Mouse (Mus musculus) macrophage (primary cell): ENCODE data around the gene AI593442. TPM values are rescaled to one million over a fixed set of nuclear protein-coding genes. Genes with fewer than 3 reads are reported as not detected.

ENCODE experiments used
- H3K27ac ChIP-seq: fragments of 350-480 bp; formaldehyde crosslinking; 2 replicates; pipeline ENCODE4 v1.9.0; 2021
- H3K36me3 ChIP-seq: fragments of 350-480 bp; formaldehyde crosslinking; 2 replicates; pipeline ENCODE4 v1.9.0; 2021; ENCODE audit errors: inconsistent target
- H3K4me3 ChIP-seq: fragments of 350-480 bp; formaldehyde crosslinking; 2 replicates; pipeline ENCODE4 v1.9.0; 2021; ENCODE audit errors: inconsistent target
- H3K79me2 ChIP-seq: fragments of 350-480 bp; formaldehyde crosslinking; 2 replicates; pipeline ENCODE4 v1.9.0; 2021; ENCODE audit errors: inconsistent target
- WGBS: methylation state at CpG from one replicate; pipeline ENCODE4 v1.1.7; 2026; ENCODE audit warnings: inconsistent platforms; ENCODE audit not compliant: missing documents; 5-methylcytosine and 5-hydroxymethylcytosine counted together
- polyA plus RNA-seq: library from polyadenylated mRNA; stranded (reverse); fragments of 250-400 nt; gene quantifications from 3 replicates; pipeline ENCODE4 v1.2.4, GENCODE M21; 2018; ENCODE audit warnings: inconsistent platforms
- total RNA-seq, 78 experiments: library from RNA; depleted of rRNA; stranded (reverse); fragments of 250-400 nt; gene quantifications; 1 replicate in 9 of 78; 2 replicates in 24 of 78; 3 replicates in 43 of 78; 4 replicates in 2 of 78; pipeline ENCODE4 v1.2.4; 2018; ENCODE audit warnings: inconsistent platforms in 56 of 78

Gene AI593442
- not detected for total RNA-seq (2018; cell fraction: chromatin; rRNA removed)
- total RNA-seq (2018; cell fraction: cytosol; rRNA removed), result not detected
- not detected for total RNA-seq (2018; cell fraction: nucleus; rRNA removed)
- not detected in 3 replicates for polyA plus RNA-seq

GRCm38 (mm10) chr9:52679362-52679947 lies at the start of gene AI593442:
Gene AI593442 (minus strand): TSS chr9:52679780.
- H3K27ac ChIP-seq, result no peak within 1 kb of the TSS
- no peaks in the 10 kb centered on the region for H3K36me3 ChIP-seq
- 7% methylated on average over 22 of the region's 27 CpGs for WGBS
- H3K4me3 ChIP-seq, result no peak within 1 kb of the TSS
- no peaks in the 10 kb centered on the region for H3K79me2 ChIP-seq

- Histone ChIP-seq H3K27ac (no peak overlapping the region), H3K79me2 (no peaks in the 10 kb centered on the region), H3K4me3 (no peak overlapping the region), H3K36me3 (no peaks in the 10 kb centered on the region)
- WGBS, result 90% methylated on average over 5 of the region's 5 CpGs
Measured at GRCm38 (mm10) chr9:52728806-52729205, 49.2 kb upstream of the AI593442 start.

- no peak overlapping the region for H3K4me3 ChIP-seq
- no peaks in the 10 kb centered on the region for H3K36me3 ChIP-seq
- no peak overlapping the region for H3K27ac ChIP-seq
- 100% methylated on average over 1 of the region's 1 CpGs for WGBS
- H3K79me2 ChIP-seq, result no peaks in the 10 kb centered on the region
Measured at GRCm38 (mm10) chr9:52722626-52723025, 43.0 kb upstream of the AI593442 start.

- Histone ChIP-seq H3K36me3 (no peaks in the 10 kb centered on the region), H3K79me2 (no peaks in the 10 kb centered on the region), H3K27ac (no peak overlapping the region), H3K4me3 (no peak overlapping the region)
- 65% methylated on average over 2 of the region's 2 CpGs for WGBS
Measured at GRCm38 (mm10) chr9:52719562-52719961, 40.0 kb upstream of the AI593442 start.

GRCm38 (mm10) chr9:52680036-52680435 lies 456 bp upstream of the AI593442 start:
- Histone ChIP-seq H3K27ac (no peak overlapping the region), H3K36me3 (no peaks in the 10 kb centered on the region), H3K79me2 (no peaks in the 10 kb centered on the region), H3K4me3 (no peak overlapping the region)
- WGBS, result 55% methylated on average over 5 of the region's 5 CpGs

GRCm38 (mm10) chr9:52678839-52679215 lies 753 bp downstream of the AI593442 start:
- H3K36me3 ChIP-seq, result no peaks in the 10 kb centered on the region
- H3K79me2 ChIP-seq, result no peaks in the 10 kb centered on the region
- H3K4me3 ChIP-seq, result no peak overlapping the region
- 4% methylated on average over 10 of the region's 10 CpGs for WGBS
- H3K27ac ChIP-seq, result no peak overlapping the region

- H3K4me3 ChIP-seq, result no peak overlapping the region
- no peaks in the 10 kb centered on the region for H3K79me2 ChIP-seq
- H3K36me3 ChIP-seq, result no peaks in the 10 kb centered on the region
- no peak overlapping the region for H3K27ac ChIP-seq
- 6% methylated on average over 27 of the region's 28 CpGs for WGBS
Measured at GRCm38 (mm10) chr9:52678179-52678838, 1.3 kb downstream of the AI593442 start.

- 13% methylated on average over 3 of the region's 4 CpGs for WGBS
- no peak overlapping the region for H3K27ac ChIP-seq
- H3K4me3 ChIP-seq, result no peak overlapping the region
- H3K36me3 ChIP-seq, result no peaks in the 10 kb centered on the region
- H3K79me2 ChIP-seq, result no peaks in the 10 kb centered on the region
Measured at GRCm38 (mm10) chr9:52676587-52676986, 3.0 kb downstream of the AI593442 start.

- Histone ChIP-seq H3K27ac (no peak overlapping the region), H3K79me2 (no peaks in the 10 kb centered on the region), H3K4me3 (no peak overlapping the region), H3K36me3 (no peaks in the 10 kb centered on the region)
- WGBS, result 54% methylated on average over 3 of the region's 3 CpGs
Measured at GRCm38 (mm10) chr9:52675937-52676336, 3.6 kb downstream of the AI593442 start.

GRCm38 (mm10) chr9:52661422-52661821 lies 18.2 kb downstream of the AI593442 start:
- H3K79me2 ChIP-seq, result no peaks in the 10 kb centered on the region
- 82% methylated on average over 3 of the region's 3 CpGs for WGBS
- no peaks in the 10 kb centered on the region for H3K36me3 ChIP-seq
- no peak overlapping the region for H3K4me3 ChIP-seq
- no peak overlapping the region for H3K27ac ChIP-seq

GRCm38 (mm10) chr9:52650341-52650951 lies 29.1 kb downstream of the AI593442 start:
- 87% methylated on average over 5 of the region's 5 CpGs for WGBS
- Histone ChIP-seq H3K36me3 (no peaks in the 10 kb centered on the region), H3K79me2 (no peaks in the 10 kb centered on the region), H3K4me3 (no peak overlapping the region), H3K27ac (no peak overlapping the region)

GRCm38 (mm10) chr9:52645312-52645711 lies 34.3 kb downstream of the AI593442 start:
- WGBS, result 100% methylated on average over 2 of the region's 2 CpGs
- Histone ChIP-seq H3K4me3 (no peak overlapping the region), H3K79me2 (no peaks in the 10 kb centered on the region), H3K36me3 (no peaks in the 10 kb centered on the region), H3K27ac (no peak overlapping the region)

GRCm38 (mm10) chr9:52644626-52645025 lies 35.0 kb downstream of the AI593442 start:
- WGBS, result 27% methylated on average over 4 of the region's 4 CpGs
- no peak overlapping the region for H3K27ac ChIP-seq
- no peaks in the 10 kb centered on the region for H3K36me3 ChIP-seq
- no peak overlapping the region for H3K4me3 ChIP-seq
- no peaks in the 10 kb centered on the region for H3K79me2 ChIP-seq

- H3K4me3 ChIP-seq, result no peak overlapping the region
- H3K27ac ChIP-seq, result no peak overlapping the region
- 94% methylated on average over 4 of the region's 4 CpGs for WGBS
Measured at GRCm38 (mm10) chr9:52644156-52644555, 35.4 kb downstream of the AI593442 start.

GRCm38 (mm10) chr9:52635991-52636390 lies 43.6 kb downstream of the AI593442 start:
- no peaks in the 10 kb centered on the region for H3K79me2 ChIP-seq
- no peak overlapping the region for H3K27ac ChIP-seq
- H3K36me3 ChIP-seq, result no peaks in the 10 kb centered on the region
- H3K4me3 ChIP-seq, result no peak overlapping the region
- WGBS, result 75% methylated on average over 2 of the region's 2 CpGs

More at GRCm38 (mm10) chr9:52644156-52644555, 35.4 kb downstream of the AI593442 start:
- Histone ChIP-seq H3K79me2 (no peaks in the 10 kb centered on the region), H3K36me3 (no peaks in the 10 kb centered on the region)
